Mouse (Mus musculus): ENCODE results near the gene Impg1. TPM values are rescaled to one million over a fixed set of nuclear protein-coding genes. Genes with fewer than 3 reads are reported as not detected.

Gene Impg1
- polyA plus RNA-seq, 1 experiment from 2014 or later: not detected

DNA sequence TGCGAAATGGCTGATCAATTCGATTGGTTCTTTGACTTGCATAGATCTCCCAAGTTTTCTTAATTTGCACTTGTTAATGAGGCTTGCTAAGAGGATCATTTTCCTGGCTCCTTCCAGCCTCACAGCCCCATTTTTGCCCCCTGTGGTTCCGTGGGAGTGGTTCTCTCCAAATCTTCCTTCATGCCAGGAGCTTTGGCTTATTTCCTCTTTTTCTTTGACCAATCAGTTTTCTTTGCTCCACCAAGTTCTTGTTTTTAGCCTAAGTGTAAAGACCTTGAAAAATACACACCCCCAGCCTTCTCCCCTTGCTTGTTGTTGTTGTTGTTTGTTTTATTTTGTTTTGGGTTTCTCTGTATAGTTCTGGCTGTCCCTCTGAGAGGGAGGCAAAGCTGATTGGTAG, 77.4 kb downstream of the Impg1 start:
- 90% methylated on average over 3 of the region's 3 CpGs for WGBS
- Histone ChIP-seq H3K9ac (ENCODE audit: low read length) (no peak overlapping the region), H3K4me2 (no peak overlapping the region)

DNA sequence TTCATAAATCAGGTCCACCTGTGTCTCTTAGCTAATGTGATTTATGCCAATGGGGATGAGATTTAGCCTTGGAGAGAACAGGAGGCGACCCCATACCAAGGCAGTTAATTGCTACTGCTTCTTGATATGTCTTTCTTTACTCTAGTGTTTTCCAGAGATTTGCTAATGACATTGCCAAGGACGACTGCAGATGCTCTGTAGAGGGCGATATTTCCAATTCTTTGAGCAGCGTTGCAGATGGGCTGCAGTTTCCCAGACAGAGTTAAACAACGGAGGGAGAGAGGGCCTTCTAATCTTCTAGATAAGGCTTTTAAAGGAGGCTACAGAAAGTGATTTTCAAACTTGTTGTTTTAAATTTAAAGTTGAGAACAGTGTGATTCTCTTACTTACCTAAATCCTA, 78.8 kb downstream of the Impg1 start:
- DNase-seq (ENCODE audit: low spot score, missing footprints): peak; percentile 84
- Histone ChIP-seq H3K27ac (ENCODE audit: low read depth, low read length) (no peak overlapping the region), H3K36me3 (ENCODE audit: control insufficient read depth, insufficient read depth, low read length) (no peaks in the 10 kb centered on the region), H3K4me2 (no peak overlapping the region), H3K4me1 (ENCODE audit: control insufficient read depth, insufficient read depth, low read length) (no peaks in the 10 kb centered on the region), H3K9ac (ENCODE audit: low read length) (no peak overlapping the region), H3K9me3 (ENCODE audit: control insufficient read depth, low read length) (no peaks in the 10 kb centered on the region), H3K27me3 (ENCODE audit: control insufficient read depth, insufficient read depth, low read length) (no peaks in the 10 kb centered on the region), H3K4me3 (ENCODE audit: low read depth, low read length) (no peak overlapping the region)
- ATAC-seq (ENCODE audit: low FRiP score): peak; percentile 49; the same call in 1 of the 2 replicates
- 24% methylated on average over 5 of the region's 5 CpGs for WGBS

More for the DNA sequence above, 77.4 kb downstream of the Impg1 start:
- Histone ChIP-seq H3K27me3 (ENCODE audit: control insufficient read depth, insufficient read depth, low read length) (no peaks in the 10 kb centered on the region), H3K4me1 (ENCODE audit: control insufficient read depth, insufficient read depth, low read length) (no peaks in the 10 kb centered on the region), H3K27ac (ENCODE audit: low read depth, low read length) (no peak overlapping the region), H3K36me3 (ENCODE audit: control insufficient read depth, insufficient read depth, low read length) (no peaks in the 10 kb centered on the region), H3K9me3 (ENCODE audit: control insufficient read depth, low read length) (no peaks in the 10 kb centered on the region), H3K4me3 (ENCODE audit: low read depth, low read length) (no peak overlapping the region)
- no peak for DNase-seq (ENCODE audit: low spot score, missing footprints)
- no peak for ATAC-seq (ENCODE audit: low FRiP score)

DNA sequence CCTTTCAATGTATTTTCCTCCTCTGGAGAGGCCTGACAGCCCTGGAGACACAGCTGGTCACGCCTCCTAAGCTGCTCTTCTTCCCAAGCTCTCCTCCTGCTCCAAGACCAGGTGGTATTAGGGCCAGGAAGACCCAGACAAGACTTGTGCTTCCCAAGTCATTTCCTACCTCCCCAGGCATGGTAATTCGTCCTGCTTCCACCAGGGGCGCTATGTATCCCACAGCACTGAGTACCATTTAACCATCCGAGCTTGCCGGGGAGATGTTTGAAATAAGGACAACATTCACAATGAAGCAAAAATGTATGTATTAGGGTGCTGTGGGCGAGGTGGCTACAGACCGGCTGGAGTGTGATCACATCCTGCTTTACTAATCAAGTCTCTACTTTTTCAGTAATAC, 79.3 kb downstream of the Impg1 start:
- no peaks in the 10 kb centered on the region for H3K4me1 ChIP-seq (ENCODE audit: control insufficient read depth, insufficient read depth, low read length)
- no peaks in the 10 kb centered on the region for H3K27me3 ChIP-seq (ENCODE audit: control insufficient read depth, insufficient read depth, low read length)
- no peak overlapping the region for H3K9ac ChIP-seq (ENCODE audit: low read length)
- H3K36me3 ChIP-seq (ENCODE audit: control insufficient read depth, insufficient read depth, low read length): no peaks in the 10 kb centered on the region
- 49% methylated on average over 7 of the region's 7 CpGs for WGBS
- no peak overlapping the region for H3K4me3 ChIP-seq (ENCODE audit: low read depth, low read length)
- ATAC-seq (ENCODE audit: low FRiP score): peak; percentile 40; the same call in 1 of the 2 replicates
- DNase-seq (ENCODE audit: low spot score, missing footprints): no peak
- no peak overlapping the region for H3K27ac ChIP-seq (ENCODE audit: low read depth, low read length)
- no peaks in the 10 kb centered on the region for H3K9me3 ChIP-seq (ENCODE audit: control insufficient read depth, low read length)
- H3K4me2 ChIP-seq: no peak overlapping the region

DNA sequence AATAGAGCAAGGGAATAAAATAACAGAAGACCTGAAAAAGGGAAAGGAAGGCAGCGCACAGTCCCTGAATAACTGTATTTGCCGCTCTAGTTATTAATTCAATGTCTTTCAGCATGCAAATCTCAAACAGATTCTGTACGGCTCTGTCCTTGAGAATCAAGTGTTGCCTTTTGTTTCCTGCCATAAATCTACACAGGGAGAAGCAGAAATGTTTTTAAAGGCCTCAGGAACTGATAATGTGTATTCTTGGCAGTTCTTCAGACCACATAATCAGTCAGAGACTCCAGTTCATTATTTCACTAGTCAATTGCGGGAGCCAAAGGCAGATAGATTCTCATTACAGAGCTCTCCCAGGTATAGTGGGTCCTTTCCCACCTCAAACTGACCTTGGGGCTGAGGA, 82.6 kb downstream of the Impg1 start:
- H3K36me3 ChIP-seq (ENCODE audit: control insufficient read depth, insufficient read depth, low read length): no peaks in the 10 kb centered on the region
- H3K4me1 ChIP-seq (ENCODE audit: control insufficient read depth, insufficient read depth, low read length): no peaks in the 10 kb centered on the region
- H3K4me2 ChIP-seq: no peak overlapping the region
- no peak overlapping the region for H3K9ac ChIP-seq (ENCODE audit: low read length)
- no peaks in the 10 kb centered on the region for H3K27me3 ChIP-seq (ENCODE audit: control insufficient read depth, insufficient read depth, low read length)
- H3K4me3 ChIP-seq (ENCODE audit: low read depth, low read length): no peak overlapping the region
- H3K9me3 ChIP-seq (ENCODE audit: control insufficient read depth, low read length): no peaks in the 10 kb centered on the region
- ATAC-seq (ENCODE audit: low FRiP score): no peak
- no peak overlapping the region for H3K27ac ChIP-seq (ENCODE audit: low read depth, low read length)
- DNase-seq (ENCODE audit: low spot score, missing footprints): no peak
- 90% methylated on average over 4 of the region's 4 CpGs for WGBS

DNA sequence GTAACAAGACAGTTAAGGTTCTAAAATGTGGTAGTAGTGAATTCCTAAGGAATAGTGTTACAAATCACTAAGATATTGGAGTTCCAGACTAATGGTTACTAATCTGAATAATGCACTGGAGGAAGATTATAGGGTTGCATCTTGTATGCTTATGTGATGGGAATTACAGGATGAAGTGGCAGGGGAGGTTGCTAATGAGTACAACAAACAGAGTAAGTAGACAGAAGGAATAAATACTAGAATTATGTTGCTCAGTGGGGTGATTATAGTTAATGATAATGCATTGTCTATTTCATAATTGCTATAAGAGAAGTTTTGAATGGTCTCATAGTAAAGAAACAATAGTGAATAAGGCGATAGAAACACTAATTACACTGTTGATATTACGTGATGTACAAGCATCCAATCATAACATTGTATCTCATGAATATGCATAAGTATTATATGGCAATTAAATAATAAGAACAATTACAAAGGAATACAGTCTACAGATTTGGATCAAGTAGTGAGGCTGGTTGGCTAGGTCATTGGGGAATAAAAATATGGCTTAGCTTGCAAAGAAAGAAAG, 85.1 kb downstream of the Impg1 start:
- no peak overlapping the region for H3K27ac ChIP-seq (ENCODE audit: low read depth, low read length)
- ATAC-seq (ENCODE audit: low FRiP score) (no peak), DNase-seq (ENCODE audit: low spot score, missing footprints) (no peak)
- 90% methylated on average over 2 of the region's 2 CpGs for WGBS
- H3K9ac ChIP-seq (ENCODE audit: low read length): no peak overlapping the region
- no peaks in the 10 kb centered on the region for H3K4me1 ChIP-seq (ENCODE audit: control insufficient read depth, insufficient read depth, low read length)
- H3K27me3 ChIP-seq (ENCODE audit: control insufficient read depth, insufficient read depth, low read length): no peaks in the 10 kb centered on the region
- no peak overlapping the region for H3K4me2 ChIP-seq
- H3K36me3 ChIP-seq (ENCODE audit: control insufficient read depth, insufficient read depth, low read length): no peaks in the 10 kb centered on the region
- H3K4me3 ChIP-seq (ENCODE audit: low read depth, low read length): no peak overlapping the region
- H3K9me3 ChIP-seq (ENCODE audit: control insufficient read depth, low read length): no peaks in the 10 kb centered on the region

DNA sequence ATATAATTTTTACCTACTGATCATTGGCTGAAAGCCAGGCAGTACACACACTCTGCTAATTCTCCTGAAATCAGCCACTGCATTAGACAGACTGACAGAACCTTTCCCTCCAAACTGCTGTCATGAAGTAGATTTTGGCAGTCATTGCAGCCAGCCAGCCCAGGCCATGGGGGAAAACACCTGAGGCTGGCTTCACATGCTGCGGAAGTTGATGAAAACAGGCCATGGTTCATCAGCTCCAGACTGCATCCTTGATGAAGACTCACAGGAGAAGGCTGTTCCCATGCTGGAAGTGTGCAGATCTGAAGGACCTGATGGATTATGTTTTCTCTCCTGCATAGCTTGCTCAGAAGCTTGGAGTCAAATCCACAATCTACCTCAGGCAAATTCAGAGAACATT, 91.2 kb downstream of the Impg1 start:
- ATAC-seq (ENCODE audit: low FRiP score): no peak
- WGBS: 91% methylated on average over 1 of the region's 1 CpGs
- DNase-seq (ENCODE audit: low spot score, missing footprints): peak; percentile 8
- Histone ChIP-seq H3K4me3 (ENCODE audit: low read depth, low read length) (no peak overlapping the region), H3K27me3 (ENCODE audit: control insufficient read depth, insufficient read depth, low read length) (no peaks in the 10 kb centered on the region), H3K36me3 (ENCODE audit: control insufficient read depth, insufficient read depth, low read length) (no peaks in the 10 kb centered on the region), H3K27ac (ENCODE audit: low read depth, low read length) (no peak overlapping the region), H3K4me1 (ENCODE audit: control insufficient read depth, insufficient read depth, low read length) (no peaks in the 10 kb centered on the region), H3K4me2 (no peak overlapping the region), H3K9ac (ENCODE audit: low read length) (no peak overlapping the region), H3K9me3 (ENCODE audit: control insufficient read depth, low read length) (no peaks in the 10 kb centered on the region)

DNA sequence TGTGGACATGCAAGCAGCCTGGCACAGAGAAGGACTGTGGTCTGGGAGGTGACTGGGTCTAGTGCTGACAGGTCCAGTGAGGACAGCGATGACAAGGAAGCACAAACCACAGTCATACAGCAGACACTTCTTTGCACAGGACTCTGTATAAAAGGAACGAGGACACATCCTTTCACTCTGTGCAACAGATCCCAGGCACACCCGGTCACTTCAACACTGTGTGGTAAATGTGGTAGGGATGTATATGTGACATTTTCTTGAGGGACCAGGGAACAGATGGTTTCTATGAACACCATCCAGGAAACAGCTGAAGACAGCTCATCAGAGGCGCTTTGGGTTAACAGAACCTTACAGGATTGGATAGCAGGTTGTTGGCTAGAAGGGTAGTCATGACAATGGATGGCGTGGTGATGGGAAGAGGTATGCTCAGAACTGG, 92.0 kb downstream of the Impg1 start:
- 87% methylated on average over 5 of the region's 5 CpGs for WGBS
- DNase-seq (ENCODE audit: low spot score, missing footprints): no peak
- Histone ChIP-seq H3K9ac (ENCODE audit: low read length) (no peak overlapping the region), H3K4me2 (no peak overlapping the region), H3K9me3 (ENCODE audit: control insufficient read depth, low read length) (no peaks in the 10 kb centered on the region), H3K4me1 (ENCODE audit: control insufficient read depth, insufficient read depth, low read length) (no peaks in the 10 kb centered on the region), H3K27me3 (ENCODE audit: control insufficient read depth, insufficient read depth, low read length) (no peaks in the 10 kb centered on the region), H3K27ac (ENCODE audit: low read depth, low read length) (no peak overlapping the region), H3K36me3 (ENCODE audit: control insufficient read depth, insufficient read depth, low read length) (no peaks in the 10 kb centered on the region), H3K4me3 (ENCODE audit: low read depth, low read length) (no peak overlapping the region)
- no peak for ATAC-seq (ENCODE audit: low FRiP score)

DNA sequence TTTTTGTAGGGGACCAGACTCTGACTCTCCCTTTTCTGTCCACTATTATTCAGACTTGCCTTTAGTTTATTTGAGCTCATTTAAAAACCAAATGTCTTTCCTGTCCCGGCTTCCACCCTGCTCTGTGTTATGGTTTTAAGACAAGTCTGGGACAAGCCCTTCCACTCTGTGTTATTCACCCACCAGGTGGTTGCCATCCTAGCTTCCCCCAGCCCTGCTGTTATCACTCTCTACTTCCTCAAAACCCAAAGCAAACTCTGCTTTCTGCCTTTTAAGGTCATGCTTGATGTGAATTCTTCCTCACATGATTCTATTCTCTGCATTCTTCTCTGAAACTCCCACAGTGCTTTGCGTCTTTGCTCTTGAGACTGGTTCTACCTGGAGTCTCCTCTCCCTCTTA, 96.6 kb downstream of the Impg1 start:
- DNase-seq (ENCODE audit: low spot score, missing footprints): peak; percentile 21
- ATAC-seq (ENCODE audit: low FRiP score): no peak

DNA sequence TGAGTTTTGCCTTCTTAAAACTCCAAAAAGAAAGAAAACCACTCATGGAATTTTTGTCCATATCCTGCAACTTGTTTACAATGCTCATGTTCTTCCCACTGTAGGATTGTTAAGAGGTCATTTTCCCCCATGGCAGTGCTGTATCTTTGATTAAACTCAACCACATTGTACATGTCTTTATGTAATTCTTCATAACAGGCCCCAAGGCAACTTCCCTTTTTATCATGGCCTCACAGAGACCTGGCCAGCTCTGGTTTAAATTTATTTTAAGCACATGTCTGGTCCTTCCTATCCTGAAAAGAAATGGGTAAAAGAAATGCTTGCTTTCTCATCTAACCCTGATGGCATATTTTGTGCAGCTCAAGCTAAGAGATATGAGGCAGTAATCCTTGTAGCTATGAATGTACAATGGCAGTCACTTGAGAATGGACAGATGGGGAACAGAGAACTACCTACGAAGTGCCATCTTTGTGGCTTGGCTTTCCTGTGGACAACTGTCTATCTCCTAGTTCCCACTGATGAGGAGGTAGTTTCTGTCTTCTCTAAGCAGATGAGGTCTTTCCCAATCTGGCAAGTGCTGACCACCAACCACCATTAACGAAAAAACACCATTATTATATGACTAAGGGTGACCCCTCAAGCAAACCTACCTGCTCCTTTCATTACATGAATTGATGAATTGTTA, 97.6 kb downstream of the Impg1 start:
- no peak for ATAC-seq (ENCODE audit: low FRiP score)
- no peak overlapping the region for H3K4me2 ChIP-seq
- H3K27me3 ChIP-seq (ENCODE audit: control insufficient read depth, insufficient read depth, low read length): no peaks in the 10 kb centered on the region
- H3K4me1 ChIP-seq (ENCODE audit: control insufficient read depth, insufficient read depth, low read length): no peaks in the 10 kb centered on the region
- no peak overlapping the region for H3K9ac ChIP-seq (ENCODE audit: low read length)
- no peaks in the 10 kb centered on the region for H3K9me3 ChIP-seq (ENCODE audit: control insufficient read depth, low read length)
- H3K36me3 ChIP-seq (ENCODE audit: control insufficient read depth, insufficient read depth, low read length): no peaks in the 10 kb centered on the region
- H3K27ac ChIP-seq (ENCODE audit: low read depth, low read length): no peak overlapping the region
- H3K4me3 ChIP-seq (ENCODE audit: low read depth, low read length): no peak overlapping the region
- DNase-seq (ENCODE audit: low spot score, missing footprints): peak; percentile 57
- 86% methylated on average over 2 of the region's 2 CpGs for WGBS

More for the DNA sequence above, 96.6 kb downstream of the Impg1 start:
- H3K9me3 ChIP-seq (ENCODE audit: control insufficient read depth, low read length): no peaks in the 10 kb centered on the region
- no peak overlapping the region for H3K27ac ChIP-seq (ENCODE audit: low read depth, low read length)
- H3K4me1 ChIP-seq (ENCODE audit: control insufficient read depth, insufficient read depth, low read length): no peaks in the 10 kb centered on the region
- no peaks in the 10 kb centered on the region for H3K36me3 ChIP-seq (ENCODE audit: control insufficient read depth, insufficient read depth, low read length)
- H3K4me3 ChIP-seq (ENCODE audit: low read depth, low read length): no peak overlapping the region
- H3K4me2 ChIP-seq: no peak overlapping the region
- no peak overlapping the region for H3K9ac ChIP-seq (ENCODE audit: low read length)
- WGBS: 88% methylated on average over 2 of the region's 2 CpGs
- no peaks in the 10 kb centered on the region for H3K27me3 ChIP-seq (ENCODE audit: control insufficient read depth, insufficient read depth, low read length)
